Mouse (Mus musculus) intestine, postnatal 0 days (tissue): ENCODE measurements around the gene Slc35d1. TPM values are rescaled to one million over a fixed set of nuclear protein-coding genes. Genes with fewer than 3 reads are reported as not detected.

Source experiments
- ATAC-seq: fragments of 200-750 bp; cut with Nextera tagmentation; 2 replicates; pipeline ENCODE4 v1.8.0; 2017; ENCODE audit warnings: mild to moderate bottlenecking, moderate TSS enrichment, moderate library complexity
- H3K27ac ChIP-seq: fragments of 300-500 bp; sonication (generic); 2 replicates; pipeline ENCODE4 v1.5.1; 2014; ENCODE audit warnings: mild to moderate bottlenecking, low read depth, low read length, moderate library complexity
- H3K27me3 ChIP-seq: fragments of 300-500 bp; sonication (generic); replicated peaks from 2 replicates; pipeline ENCODE4 v1.6.1; 2014; ENCODE audit warnings: low read length, mixed read lengths; ENCODE audit not compliant: control insufficient read depth, insufficient read depth
- H3K36me3 ChIP-seq: fragments of 300-500 bp; sonication (generic); 2 replicates; pipeline ENCODE4 v1.6.1; 2014; ENCODE audit warnings: mild to moderate bottlenecking, moderate library complexity; ENCODE audit not compliant: control insufficient read depth, insufficient read depth
- H3K4me1 ChIP-seq: fragments of 300-500 bp; sonication (generic); replicated peaks from 2 replicates; pipeline ENCODE4 v1.6.1; 2014; ENCODE audit warnings: antibody characterized with exemption, low read length, mixed read lengths; ENCODE audit not compliant: control insufficient read depth, insufficient read depth
- H3K4me2 ChIP-seq: fragments of 300-500 bp; sonication (generic); replicated peaks from 2 replicates; pipeline ENCODE4 v1.6.1; 2014; ENCODE audit warnings: low read depth, mild to moderate bottlenecking, moderate library complexity
- H3K4me3 ChIP-seq: fragments of 300-500 bp; sonication (generic); 2 replicates; pipeline ENCODE4 v1.5.1; 2014; ENCODE audit warnings: low read depth, low read length
- H3K9ac ChIP-seq: fragments of 300-500 bp; sonication (generic); 2 replicates; pipeline ENCODE4 v1.6.1; 2014; ENCODE audit warnings: mild to moderate bottlenecking, low read depth, low read length
- H3K9me3 ChIP-seq: fragments of 300-500 bp; sonication (generic); 2 replicates; pipeline ENCODE4 v1.6.1; 2016; ENCODE audit warnings: mixed run types; ENCODE audit not compliant: control insufficient read depth
- CTCF ChIP-seq: sonication (generic); IDR thresholded peaks from 2 replicates; pipeline ENCODE4 v1.5.1; 2016; ENCODE audit warnings: low read depth, mild to moderate bottlenecking, control low read depth, antibody characterized with exemption, moderate library complexity
- WGBS: fragments of 180-500 bp; shearing (Covaris S2); extraction: QIAGEN DNeasy Blood & Tissue Kit; methylation state at CpG from one replicate; pipeline ENCODE4 v1.1.7; 2014; 5-methylcytosine and 5-hydroxymethylcytosine counted together
- polyA plus RNA-seq: library from polyadenylated mRNA; unstranded; fragments of >200 nt; fragmentation: Nextera tagmentation; extraction: Ambion mirVana; gene quantifications from 2 replicates; pipeline ENCODE4 v1.2.1, GENCODE M21; 2015

The Slc35d1 gene
- 10.5 and 11.5 TPM in 2 replicates for polyA plus RNA-seq

GRCm38 (mm10) chr4:103214925-103215820 lies at the start of gene Slc35d1:
Slc35d1 (minus strand) TSS chr4:103215164.
- H3K4me1 ChIP-seq, result no peaks in the 10 kb centered on the region
- H3K36me3 ChIP-seq, result peaks cover under 1% of the 10 kb centered on the region; the same call in 1 of the 2 replicates
- H3K9me3 ChIP-seq, result no peaks in the 10 kb centered on the region
- peak; percentile 95 for ATAC-seq
- peak within 1 kb of the TSS; percentile 96 for H3K27ac ChIP-seq
- peak within 1 kb of the TSS; percentile 93 for H3K4me2 ChIP-seq
- no peaks in the 10 kb centered on the region for H3K27me3 ChIP-seq
- H3K9ac ChIP-seq, result peak within 1 kb of the TSS; percentile 97
- WGBS, result 2% methylated on average over 60 of the region's 70 CpGs
- TF ChIP-seq CTCF, result peak; percentile 52
- peak within 1 kb of the TSS; percentile 98 for H3K4me3 ChIP-seq

- H3K4me1 ChIP-seq, result no peaks in the 10 kb centered on the region
- no peak overlapping the region for H3K4me3 ChIP-seq
- no peaks in the 10 kb centered on the region for H3K36me3 ChIP-seq
- no peak overlapping the region for H3K27ac ChIP-seq
- peak; percentile 66 for ATAC-seq
- H3K4me2 ChIP-seq, result no peak overlapping the region; the same call in 1 of the 2 replicates
- no peak overlapping the region for H3K9ac ChIP-seq
- TF ChIP-seq CTCF, result no peak
- H3K27me3 ChIP-seq, result no peaks in the 10 kb centered on the region
- WGBS, result 15% methylated on average over 8 of the region's 8 CpGs
- no peaks in the 10 kb centered on the region for H3K9me3 ChIP-seq
These were observed 48.9 kb upstream of the Slc35d1 start for GRCm38 (mm10) chr4:103263812-103264396.

- H3K4me2 ChIP-seq, result no peak overlapping the region
- no peak overlapping the region for H3K27ac ChIP-seq
- 0 out of 2 replicates have a peak, but pooled peaks have one; percentile 37 for ATAC-seq
- H3K4me1 ChIP-seq, result no peaks in the 10 kb centered on the region
- no peaks in the 10 kb centered on the region for H3K36me3 ChIP-seq
- 28% methylated on average over 5 of the region's 5 CpGs for WGBS
- no peaks in the 10 kb centered on the region for H3K9me3 ChIP-seq
- no peak for TF ChIP-seq CTCF
- no peaks in the 10 kb centered on the region for H3K27me3 ChIP-seq
- H3K4me3 ChIP-seq, result no peak overlapping the region
- no peak overlapping the region for H3K9ac ChIP-seq
These were observed 48.4 kb upstream of the Slc35d1 start for GRCm38 (mm10) chr4:103263378-103263777.

- ATAC-seq, result no peak
- WGBS, result 82% methylated on average over 3 of the region's 3 CpGs
- no peak overlapping the region for H3K9ac ChIP-seq
- no peak overlapping the region for H3K27ac ChIP-seq
- no peaks in the 10 kb centered on the region for H3K4me1 ChIP-seq
- no peak overlapping the region for H3K4me3 ChIP-seq
- H3K9me3 ChIP-seq, result no peaks in the 10 kb centered on the region
- TF ChIP-seq CTCF, result peak; percentile 48
- H3K4me2 ChIP-seq, result no peak overlapping the region
- H3K36me3 ChIP-seq, result no peaks in the 10 kb centered on the region
- no peaks in the 10 kb centered on the region for H3K27me3 ChIP-seq
These were observed 43.9 kb upstream of the Slc35d1 start for GRCm38 (mm10) chr4:103258817-103259216.

DNA sequence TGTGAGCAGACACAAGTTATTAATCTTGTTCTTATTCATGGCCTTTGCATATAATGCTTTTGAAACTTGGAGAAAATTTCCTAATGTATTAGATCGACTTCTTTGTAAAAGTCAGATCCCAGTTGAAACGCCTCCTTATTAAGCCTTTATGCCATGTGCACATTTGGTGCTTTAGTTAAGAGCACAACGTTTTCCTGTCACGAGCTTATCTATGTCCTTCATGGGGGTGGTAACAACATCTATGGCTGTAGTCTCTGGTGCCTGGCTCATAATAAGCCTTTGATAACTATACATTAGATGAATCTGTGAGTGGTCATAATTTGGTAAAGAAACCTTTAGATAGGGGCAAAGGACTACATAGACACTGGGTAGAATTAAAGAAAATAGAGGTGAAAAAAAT lies 38.9 kb upstream of the Slc35d1 start:
- Histone ChIP-seq H3K9ac (no peak overlapping the region), H3K27me3 (no peaks in the 10 kb centered on the region), H3K4me3 (no peak overlapping the region), H3K4me2 (no peak overlapping the region), H3K9me3 (no peaks in the 10 kb centered on the region), H3K4me1 (no peaks in the 10 kb centered on the region), H3K36me3 (no peaks in the 10 kb centered on the region), H3K27ac (no peak overlapping the region)
- TF ChIP-seq CTCF, result no peak
- no peak for ATAC-seq
- whole genome bisulfite sequencing, result 68% methylated on average over 4 of the region's 4 CpGs

DNA sequence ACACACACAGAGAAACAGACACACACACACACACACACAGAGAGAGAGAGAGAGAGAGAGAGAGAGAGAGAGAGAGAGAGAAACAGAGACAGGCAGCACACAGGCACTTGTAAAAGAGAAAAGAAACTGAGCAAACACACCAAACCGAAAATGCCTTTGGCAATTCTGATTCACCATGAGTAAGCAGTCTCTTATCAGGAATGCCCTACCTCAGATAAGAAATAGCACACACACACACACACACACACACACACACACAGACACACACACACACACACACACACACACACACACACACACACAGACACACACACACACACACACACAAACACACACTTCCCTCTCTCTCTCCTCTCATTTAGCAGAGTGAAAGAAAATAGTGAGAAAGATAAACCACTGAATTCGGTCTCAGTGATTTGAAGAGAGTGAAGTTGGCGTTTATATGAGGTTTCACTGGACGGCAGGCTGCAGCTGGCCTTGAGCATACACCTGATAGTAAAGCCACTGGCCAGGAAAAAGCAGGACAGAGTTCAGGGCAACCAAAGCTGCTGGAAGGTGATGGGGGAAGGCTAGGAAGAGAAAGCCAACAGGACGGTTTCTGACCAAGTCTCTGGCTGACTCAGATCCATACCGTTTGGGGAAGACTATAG lies 34.6 kb upstream of the Slc35d1 start:
- peak overlapping the region; percentile 15; the same call in 1 of the 2 replicates for H3K27ac ChIP-seq
- WGBS, result 27% methylated on average over 6 of the region's 6 CpGs
- H3K4me3 ChIP-seq, result no peak overlapping the region
- no peaks in the 10 kb centered on the region for H3K27me3 ChIP-seq
- no peak for ATAC-seq
- TF ChIP-seq CTCF, result no peak
- H3K9ac ChIP-seq, result no peak overlapping the region
- no peaks in the 10 kb centered on the region for H3K4me1 ChIP-seq
- H3K4me2 ChIP-seq, result peak overlapping the region; percentile 30
- H3K36me3 ChIP-seq, result no peaks in the 10 kb centered on the region
- H3K9me3 ChIP-seq, result no peaks in the 10 kb centered on the region
